Mouse (Mus musculus) heart, postnatal 0 days (tissue): ENCODE results near the gene Grik1.

Experiments
- CTCF ChIP-seq: IDR thresholded peaks from 2 replicates; pipeline ENCODE4 v1.5.1; 2016; ENCODE audit warnings: antibody characterized with exemption, control low read depth, low read depth
- EP300 ChIP-seq: IDR thresholded peaks from 2 replicates; pipeline ENCODE4 v1.6.1; 2016; ENCODE audit warnings: antibody characterized with exemption, low read depth

DNA sequence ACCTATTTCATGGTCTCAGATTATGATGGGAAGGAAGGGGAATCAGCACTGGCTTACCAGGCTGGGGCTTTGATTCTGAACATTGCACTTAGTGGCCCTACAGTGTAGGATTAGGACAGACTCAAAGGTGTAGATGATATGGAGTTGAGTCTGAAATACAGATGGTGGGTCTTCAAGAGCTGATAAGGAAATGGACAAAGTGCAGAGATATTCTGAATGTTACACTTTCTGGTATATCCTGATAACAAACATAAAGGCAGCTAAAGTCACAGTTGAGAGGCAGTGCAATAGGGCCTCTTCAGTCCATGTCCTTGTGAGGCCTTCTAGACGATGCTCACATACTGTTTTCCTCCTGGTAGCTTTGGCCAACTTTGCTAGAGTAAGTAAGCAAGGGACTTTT is 345.7 kb downstream of the Grik1 start:
- TF ChIP-seq CTCF (no peak), EP300 (no peak)
